Mouse (Mus musculus): ENCODE results near the gene Odf3l1. TPM values are rescaled to one million over a fixed set of nuclear protein-coding genes. Genes with fewer than 3 reads are reported as not detected.

Gene Odf3l1
- polyA plus RNA-seq, 1 experiment from 2014 or later, result 0.41 TPM

DNA sequence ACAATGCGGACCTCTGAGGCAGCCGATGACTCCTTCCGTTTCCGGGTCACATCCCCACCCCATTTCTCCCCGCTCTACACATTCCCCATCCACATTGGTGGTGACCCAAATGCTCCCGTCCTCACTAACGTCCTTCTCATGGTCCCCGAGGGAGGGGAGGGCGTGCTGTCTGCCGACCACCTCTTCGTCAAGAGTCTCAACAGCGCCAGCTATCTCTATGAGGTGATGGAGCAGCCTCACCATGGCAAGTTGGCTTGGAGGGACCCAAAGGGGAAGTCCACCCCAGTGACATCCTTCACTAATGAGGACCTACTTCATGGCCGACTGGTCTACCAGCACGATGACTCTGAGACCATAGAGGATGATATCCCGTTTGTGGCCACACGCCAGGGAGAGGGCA, 23.1 kb upstream of the Odf3l1 start:
- Histone ChIP-seq H3K9ac (ENCODE audit: low read length) (no peak overlapping the region), H3K27me3 (ENCODE audit: control insufficient read depth, insufficient read depth, low read length) (no peaks in the 10 kb centered on the region), H3K9me3 (ENCODE audit: control insufficient read depth, low read length) (no peaks in the 10 kb centered on the region), H3K4me1 (ENCODE audit: control insufficient read depth, insufficient read depth, low read length) (peaks cover 9% of the 10 kb centered on the region), H3K4me3 (ENCODE audit: low read depth, low read length) (no peak overlapping the region), H3K36me3 (ENCODE audit: control insufficient read depth, insufficient read depth, low read length) (peaks cover 3% of the 10 kb centered on the region; the same call in 1 of the 2 replicates), H3K27ac (replicated peaks; ENCODE audit: low read depth, low read length) (no peak overlapping the region), H3K4me2 (ENCODE audit: low read depth, severe bottlenecking) (no peak overlapping the region)
- ATAC-seq (ENCODE audit: insufficient number of reproducible peaks, low FRiP score, low TSS enrichment, low read depth) (no peak), DNase-seq (ENCODE audit: low spot score) (no peak)
- 91% methylated on average over 16 of the region's 16 CpGs for WGBS

GRCm38 (mm10) chr9:56886601-56887000, 22.1 kb upstream of the Odf3l1 start:
- Histone ChIP-seq H3K27ac (replicated peaks; ENCODE audit: low read depth, low read length) (no peak overlapping the region), H3K9ac (ENCODE audit: low read length) (no peak overlapping the region), H3K36me3 (ENCODE audit: control insufficient read depth, insufficient read depth, low read length) (peaks cover 3% of the 10 kb centered on the region; the same call in 1 of the 2 replicates), H3K9me3 (ENCODE audit: control insufficient read depth, low read length) (no peaks in the 10 kb centered on the region), H3K4me1 (ENCODE audit: control insufficient read depth, insufficient read depth, low read length) (peaks cover 16% of the 10 kb centered on the region), H3K4me2 (ENCODE audit: low read depth, severe bottlenecking) (no peak overlapping the region), H3K27me3 (ENCODE audit: control insufficient read depth, insufficient read depth, low read length) (no peaks in the 10 kb centered on the region), H3K4me3 (ENCODE audit: low read depth, low read length) (no peak overlapping the region)
- DNase-seq (ENCODE audit: low spot score) (no peak), ATAC-seq (ENCODE audit: insufficient number of reproducible peaks, low FRiP score, low TSS enrichment, low read depth) (no peak)
- WGBS, result 91% methylated on average over 15 of the region's 15 CpGs

GRCm38 (mm10) chr9:56886113-56886512, 21.6 kb upstream of the Odf3l1 start:
- peaks cover 18% of the 10 kb centered on the region for H3K4me1 ChIP-seq (ENCODE audit: control insufficient read depth, insufficient read depth, low read length)

DNA sequence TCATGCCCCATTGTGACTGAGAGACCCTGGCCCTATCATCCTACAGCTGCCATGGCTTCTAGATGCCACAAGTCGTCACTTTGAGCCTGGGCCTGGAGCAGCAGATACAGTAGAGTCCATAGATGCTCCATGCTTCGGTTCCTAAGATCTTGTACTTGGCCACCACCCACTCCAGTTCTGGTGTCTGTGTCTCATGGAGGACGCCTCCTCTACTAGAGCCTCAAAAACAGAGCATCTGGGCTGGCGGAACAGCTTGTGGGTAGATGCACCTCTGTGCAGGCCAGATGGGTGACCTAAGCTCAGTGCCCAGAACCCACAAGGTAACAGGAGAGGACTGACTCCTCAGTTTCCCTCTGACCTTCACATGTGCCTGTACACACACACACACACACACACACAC, 19.8 kb upstream of the Odf3l1 start:
- Histone ChIP-seq H3K4me2 (ENCODE audit: low read depth, severe bottlenecking) (no peak overlapping the region), H3K9ac (ENCODE audit: low read length) (no peak overlapping the region), H3K36me3 (ENCODE audit: control insufficient read depth, insufficient read depth, low read length) (peaks cover 3% of the 10 kb centered on the region; the same call in 1 of the 2 replicates), H3K4me3 (ENCODE audit: low read depth, low read length) (no peak overlapping the region), H3K4me1 (ENCODE audit: control insufficient read depth, insufficient read depth, low read length) (peaks cover 19% of the 10 kb centered on the region; the same call in 1 of the 2 replicates), H3K27ac (replicated peaks; ENCODE audit: low read depth, low read length) (no peak overlapping the region), H3K9me3 (ENCODE audit: control insufficient read depth, low read length) (no peaks in the 10 kb centered on the region), H3K27me3 (ENCODE audit: control insufficient read depth, insufficient read depth, low read length) (no peaks in the 10 kb centered on the region)
- ATAC-seq (ENCODE audit: insufficient number of reproducible peaks, low FRiP score, low TSS enrichment, low read depth) (no peak), DNase-seq (ENCODE audit: low spot score) (no peak)
- WGBS, result 84% methylated on average over 4 of the region's 4 CpGs

More at GRCm38 (mm10) chr9:56886113-56886512, 21.6 kb upstream of the Odf3l1 start:
- H3K9ac ChIP-seq (ENCODE audit: low read length), result no peak overlapping the region
- 58% methylated on average over 13 of the region's 13 CpGs for WGBS
- no peaks in the 10 kb centered on the region for H3K27me3 ChIP-seq (ENCODE audit: control insufficient read depth, insufficient read depth, low read length)
- DNase-seq (ENCODE audit: low spot score) (peak; percentile 72), ATAC-seq (ENCODE audit: insufficient number of reproducible peaks, low FRiP score, low TSS enrichment, low read depth) (no peak)
- H3K36me3 ChIP-seq (ENCODE audit: control insufficient read depth, insufficient read depth, low read length), result peaks cover 3% of the 10 kb centered on the region; the same call in 1 of the 2 replicates
- H3K27ac ChIP-seq (replicated peaks; ENCODE audit: low read depth, low read length), result no peak overlapping the region
- H3K4me3 ChIP-seq (ENCODE audit: low read depth, low read length), result no peak overlapping the region
- H3K9me3 ChIP-seq (ENCODE audit: control insufficient read depth, low read length), result no peaks in the 10 kb centered on the region
- H3K4me2 ChIP-seq (ENCODE audit: low read depth, severe bottlenecking), result no peak overlapping the region

- Histone ChIP-seq H3K36me3 (ENCODE audit: control insufficient read depth, insufficient read depth, low read length) (peaks cover 3% of the 10 kb centered on the region; the same call in 1 of the 2 replicates), H3K27ac (replicated peaks; ENCODE audit: low read depth, low read length) (no peak overlapping the region), H3K27me3 (ENCODE audit: control insufficient read depth, insufficient read depth, low read length) (no peaks in the 10 kb centered on the region), H3K4me1 (ENCODE audit: control insufficient read depth, insufficient read depth, low read length) (peaks cover 19% of the 10 kb centered on the region; the same call in 1 of the 2 replicates), H3K9ac (ENCODE audit: low read length) (no peak overlapping the region), H3K4me3 (ENCODE audit: low read depth, low read length) (no peak overlapping the region), H3K9me3 (ENCODE audit: control insufficient read depth, low read length) (no peaks in the 10 kb centered on the region), H3K4me2 (ENCODE audit: low read depth, severe bottlenecking) (no peak overlapping the region)
- ATAC-seq (ENCODE audit: insufficient number of reproducible peaks, low FRiP score, low TSS enrichment, low read depth) (no peak), DNase-seq (ENCODE audit: low spot score) (no peak)
- WGBS, result 92% methylated on average over 7 of the region's 7 CpGs
Measured at GRCm38 (mm10) chr9:56883470-56883869, 19.0 kb upstream of the Odf3l1 start.

GRCm38 (mm10) chr9:56882818-56883217, 18.3 kb upstream of the Odf3l1 start:
- ATAC-seq (ENCODE audit: insufficient number of reproducible peaks, low FRiP score, low TSS enrichment, low read depth) (no peak), DNase-seq (ENCODE audit: low spot score) (no peak)
- Histone ChIP-seq H3K27me3 (ENCODE audit: control insufficient read depth, insufficient read depth, low read length) (no peaks in the 10 kb centered on the region), H3K9ac (ENCODE audit: low read length) (no peak overlapping the region), H3K27ac (replicated peaks; ENCODE audit: low read depth, low read length) (peak overlapping the region; percentile 79; the same call in 1 of the 2 replicates), H3K4me3 (ENCODE audit: low read depth, low read length) (no peak overlapping the region), H3K9me3 (ENCODE audit: control insufficient read depth, low read length) (no peaks in the 10 kb centered on the region), H3K4me1 (ENCODE audit: control insufficient read depth, insufficient read depth, low read length) (peaks cover 19% of the 10 kb centered on the region; the same call in 1 of the 2 replicates), H3K4me2 (ENCODE audit: low read depth, severe bottlenecking) (no peak overlapping the region), H3K36me3 (ENCODE audit: control insufficient read depth, insufficient read depth, low read length) (peaks cover 3% of the 10 kb centered on the region; the same call in 1 of the 2 replicates)
- 60% methylated on average over 12 of the region's 12 CpGs for WGBS

DNA sequence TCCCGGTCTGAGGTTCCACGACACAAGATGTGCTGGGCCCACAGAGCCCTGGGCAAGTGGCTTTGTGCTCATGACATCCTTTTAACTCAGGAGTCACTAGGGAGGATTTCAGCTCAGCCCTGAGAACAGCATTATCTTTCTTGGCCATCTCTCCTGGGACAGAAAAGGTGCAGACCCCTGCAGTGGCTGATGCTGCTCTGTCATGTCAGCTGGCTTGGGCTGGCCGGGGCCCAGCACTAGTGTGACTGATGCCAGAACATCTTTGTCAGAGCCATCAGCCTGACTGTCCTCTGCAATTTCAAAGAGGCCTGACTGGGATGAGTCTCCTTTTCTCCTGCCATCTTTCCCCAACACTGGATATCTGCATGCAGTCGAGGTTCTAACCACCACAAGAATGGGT, 17.8 kb upstream of the Odf3l1 start:
- ATAC-seq (ENCODE audit: insufficient number of reproducible peaks, low FRiP score, low TSS enrichment, low read depth), result no peak

DNA sequence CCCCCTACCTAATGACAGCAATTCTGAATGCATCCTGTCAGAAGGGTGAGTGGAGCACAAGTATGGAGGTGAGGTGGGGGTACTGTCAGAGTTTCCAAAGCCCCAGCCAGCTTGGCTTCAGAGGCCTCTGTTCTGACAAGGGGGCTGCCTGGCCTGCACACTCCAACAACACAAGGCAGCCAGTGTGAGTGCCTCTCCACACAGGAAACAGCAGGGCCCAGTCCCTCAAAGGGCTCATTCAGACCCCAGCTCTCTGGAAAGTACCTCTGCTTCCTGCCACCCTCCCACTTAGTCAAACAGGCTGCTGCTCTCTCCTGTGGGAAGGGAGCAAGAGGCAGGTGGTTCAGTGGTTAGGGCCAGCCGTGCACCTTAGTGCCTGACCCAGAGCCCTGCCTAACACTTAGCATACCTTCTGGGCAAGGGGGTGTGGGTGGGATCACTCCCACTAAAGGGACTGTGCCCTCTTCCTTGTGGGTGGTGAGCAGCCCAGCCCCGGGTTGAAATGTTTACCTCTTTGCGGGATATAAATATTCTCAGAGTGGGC, 17.1 kb upstream of the Odf3l1 start:
- Histone ChIP-seq H3K9me3 (ENCODE audit: control insufficient read depth, low read length) (no peaks in the 10 kb centered on the region), H3K9ac (ENCODE audit: low read length) (no peak overlapping the region), H3K4me2 (ENCODE audit: low read depth, severe bottlenecking) (no peak overlapping the region), H3K4me3 (ENCODE audit: low read depth, low read length) (no peak overlapping the region), H3K4me1 (ENCODE audit: control insufficient read depth, insufficient read depth, low read length) (peaks cover 19% of the 10 kb centered on the region; the same call in 1 of the 2 replicates), H3K27ac (replicated peaks; ENCODE audit: low read depth, low read length) (peak overlapping the region; percentile 79), H3K36me3 (ENCODE audit: control insufficient read depth, insufficient read depth, low read length) (no peaks in the 10 kb centered on the region; the same call in 1 of the 2 replicates), H3K27me3 (ENCODE audit: control insufficient read depth, insufficient read depth, low read length) (no peaks in the 10 kb centered on the region)
- WGBS, result 63% methylated on average over 3 of the region's 3 CpGs
- ATAC-seq (ENCODE audit: insufficient number of reproducible peaks, low FRiP score, low TSS enrichment, low read depth), result peak; percentile 60; the same call in 1 of the 2 replicates
- no peak for DNase-seq (ENCODE audit: low spot score)

More for the DNA sequence above, 17.8 kb upstream of the Odf3l1 start:
- Histone ChIP-seq H3K27ac (replicated peaks; ENCODE audit: low read depth, low read length) (peak overlapping the region; percentile 79), H3K4me1 (ENCODE audit: control insufficient read depth, insufficient read depth, low read length) (peaks cover 19% of the 10 kb centered on the region; the same call in 1 of the 2 replicates), H3K4me3 (ENCODE audit: low read depth, low read length) (no peak overlapping the region), H3K36me3 (ENCODE audit: control insufficient read depth, insufficient read depth, low read length) (peaks cover 3% of the 10 kb centered on the region; the same call in 1 of the 2 replicates), H3K27me3 (ENCODE audit: control insufficient read depth, insufficient read depth, low read length) (no peaks in the 10 kb centered on the region), H3K9ac (ENCODE audit: low read length) (no peak overlapping the region), H3K4me2 (ENCODE audit: low read depth, severe bottlenecking) (no peak overlapping the region), H3K9me3 (ENCODE audit: control insufficient read depth, low read length) (no peaks in the 10 kb centered on the region)
- WGBS, result 72% methylated on average over 4 of the region's 4 CpGs
- no peak for DNase-seq (ENCODE audit: low spot score)

All from limb, embryonic 11.5 days (tissue).